Mouse (Mus musculus) heart, embryonic 14.5 days (tissue): ENCODE measurements around the gene Tbxas1. TPM values are rescaled to one million over a fixed set of nuclear protein-coding genes. Genes with fewer than 3 reads are reported as not detected.

Experiments used
- ATAC-seq: fragments of 200-750 bp; cut with Nextera tagmentation; 2 replicates; pipeline ENCODE4 v1.8.0; 2017; ENCODE audit warnings: low read depth, moderate TSS enrichment; ENCODE audit not compliant: insufficient number of reproducible peaks, insufficient read depth, low FRiP score
- H3K27ac ChIP-seq, 2 experiments: fragments of 200-500 bp in 1 of 2; fragments of 300-500 bp in 1 of 2; sonication (generic) in 1 of 2; replicated peaks in 1 of 2; 2 replicates each; pipeline ENCODE4 v1.5.1; 2012 to 2014; ENCODE audit warnings: low read depth in 2 of 2, low read length in 2 of 2, control low read depth in 1 of 2, mild to moderate bottlenecking in 1 of 2, mixed read lengths in 1 of 2; ENCODE audit not compliant: control insufficient read depth in 1 of 2, insufficient read depth in 1 of 2
- H3K27me3 ChIP-seq: fragments of 300-500 bp; sonication (generic); 2 replicates; pipeline ENCODE4 v1.6.1; 2014; ENCODE audit warnings: mild to moderate bottlenecking, low read length, control low read depth; ENCODE audit not compliant: control insufficient read depth, insufficient read depth
- H3K36me3 ChIP-seq: fragments of 300-500 bp; sonication (generic); 2 replicates; pipeline ENCODE4 v1.6.1; 2014; ENCODE audit warnings: mild to moderate bottlenecking, control low read depth, low read length, mixed read lengths; ENCODE audit not compliant: control insufficient read depth, insufficient read depth
- H3K4me1 ChIP-seq, 2 experiments: fragments of 200-500 bp in 1 of 2; fragments of 300-500 bp in 1 of 2; sonication (generic) in 1 of 2; 2 replicates each; pipeline ENCODE4 v1.6.1; 2012 to 2014; ENCODE audit warnings: low read length in 2 of 2, control low read depth in 1 of 2, mixed read lengths in 1 of 2; ENCODE audit not compliant: control insufficient read depth in 2 of 2, insufficient read depth in 2 of 2
- H3K4me2 ChIP-seq: fragments of 300-500 bp; sonication (generic); 2 replicates; pipeline ENCODE4 v1.6.1; 2014; ENCODE audit warnings: mild to moderate bottlenecking, low read length
- H3K4me3 ChIP-seq, 2 experiments: fragments of 200-500 bp in 1 of 2; fragments of 300-500 bp in 1 of 2; sonication (generic) in 1 of 2; 2 replicates each; pipeline ENCODE4 v1.5.1; 2012 to 2014; ENCODE audit warnings: low read length in 2 of 2, mild to moderate bottlenecking in 2 of 2, control low read depth in 1 of 2, low read depth in 1 of 2, moderate library complexity in 1 of 2; ENCODE audit not compliant: control insufficient read depth in 1 of 2, insufficient read depth in 1 of 2
- H3K9ac ChIP-seq: fragments of 300-500 bp; sonication (generic); 2 replicates; pipeline ENCODE4 v1.6.1; 2014; ENCODE audit warnings: mild to moderate bottlenecking, low read length
- H3K9me3 ChIP-seq: fragments of 300-500 bp; sonication (generic); 2 replicates; pipeline ENCODE4 v1.6.1; 2016; ENCODE audit warnings: low read length, control low read depth; ENCODE audit not compliant: control insufficient read depth
- WGBS: fragments of 180-500 bp; shearing (Covaris S2); extraction: QIAGEN DNeasy Blood & Tissue Kit; methylation state at CpG from one replicate; pipeline ENCODE4 v1.1.7; 2014; 5-methylcytosine and 5-hydroxymethylcytosine counted together
- polyA plus RNA-seq: library from polyadenylated mRNA; unstranded; fragments of >200 nt; fragmentation: Nextera tagmentation; extraction: Ambion mirVana; gene quantifications from 2 replicates; pipeline ENCODE4 v1.2.1, GENCODE M21; 2014

The Tbxas1 gene
- polyA plus RNA-seq, 1 experiment from 2014 or later, result 1.5 TPM

DNA sequence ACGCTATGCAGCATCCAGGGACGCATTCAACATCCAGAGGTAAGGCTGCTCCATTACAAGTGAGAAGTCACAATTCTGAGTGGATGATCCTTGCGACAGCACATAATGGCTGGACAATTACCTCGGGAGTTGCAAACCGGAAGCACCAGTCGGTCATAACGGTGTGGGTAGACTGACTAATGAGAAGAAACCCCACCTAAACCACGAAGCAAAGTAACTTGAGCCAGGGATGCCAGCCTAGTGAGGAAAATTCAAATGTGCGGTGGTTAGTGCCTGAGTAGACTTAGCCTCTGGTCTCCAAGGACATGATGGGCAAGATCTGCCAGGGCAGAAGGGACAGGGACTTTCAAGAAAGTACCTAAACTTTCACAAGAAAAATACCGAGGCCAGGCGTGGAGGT is 142.7 kb downstream of the Tbxas1 start:
- ATAC-seq, result no peak
- Histone ChIP-seq H3K4me3 (no peak overlapping the region), H3K27me3 (no peaks in the 10 kb centered on the region), H3K4me2 (no peak overlapping the region), H3K27ac (no peak overlapping the region), H3K9ac (no peak overlapping the region), H3K4me1 (peaks cover 5 to 17% of the 10 kb centered on the region in 2 experiments), H3K36me3 (no peaks in the 10 kb centered on the region), H3K9me3 (peaks cover 2% of the 10 kb centered on the region)
- WGBS, result 59% methylated on average over 11 of the region's 11 CpGs

DNA sequence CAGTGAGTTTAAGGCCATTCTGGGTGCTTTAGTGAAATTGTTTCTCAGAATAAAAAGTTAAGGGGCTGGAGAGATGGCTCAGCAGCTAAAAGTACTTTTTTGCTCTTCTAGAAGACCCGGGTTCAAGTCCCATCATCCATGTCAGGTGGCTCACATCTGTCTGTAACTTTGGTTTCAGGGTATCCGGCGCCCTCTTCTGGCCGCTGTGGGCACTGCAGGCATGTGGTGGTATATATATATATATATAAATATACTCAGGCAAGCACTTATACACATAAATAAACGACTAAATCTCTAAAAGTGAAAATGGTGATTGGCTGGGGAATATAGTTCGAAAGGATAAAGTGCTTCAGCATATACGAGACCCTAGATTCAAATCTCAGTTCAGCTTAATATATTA is 143.6 kb downstream of the Tbxas1 start:
- Histone ChIP-seq H3K27me3 (no peaks in the 10 kb centered on the region), H3K4me2 (no peak overlapping the region), H3K27ac (no peak overlapping the region), H3K4me3 (no peak overlapping the region), H3K36me3 (no peaks in the 10 kb centered on the region), H3K4me1 (peaks cover 5 to 21% of the 10 kb centered on the region in 2 experiments), H3K9me3 (no peaks in the 10 kb centered on the region), H3K9ac (no peak overlapping the region)
- 66% methylated on average over 7 of the region's 7 CpGs for WGBS
- no peak for ATAC-seq

- no peaks in the 10 kb centered on the region for H3K9me3 ChIP-seq
- H3K27ac ChIP-seq, result no peak overlapping the region
- WGBS, result 32% methylated on average over 5 of the region's 5 CpGs
- no peak overlapping the region for H3K4me3 ChIP-seq
- no peak overlapping the region for H3K9ac ChIP-seq
- no peaks in the 10 kb centered on the region for H3K27me3 ChIP-seq
- H3K4me2 ChIP-seq, result no peak overlapping the region
- no peak for ATAC-seq
- peaks cover 5 to 21% of the 10 kb centered on the region in 2 experiments for H3K4me1 ChIP-seq
- no peaks in the 10 kb centered on the region for H3K36me3 ChIP-seq
Observed at GRCm38 (mm10) chr6:39019219-39019618, 144.0 kb downstream of the Tbxas1 start.

- 57% methylated on average over 1 of the region's 1 CpGs for WGBS
- H3K9me3 ChIP-seq, result no peaks in the 10 kb centered on the region
- no peak overlapping the region for H3K4me2 ChIP-seq
- H3K27ac ChIP-seq, result no peak overlapping the region
- H3K9ac ChIP-seq, result no peak overlapping the region
- H3K4me1 ChIP-seq, result peaks cover 10 to 30% of the 10 kb centered on the region in 2 experiments
- no peak for ATAC-seq
- no peak overlapping the region for H3K4me3 ChIP-seq
- H3K36me3 ChIP-seq, result no peaks in the 10 kb centered on the region
- H3K27me3 ChIP-seq, result no peaks in the 10 kb centered on the region
Observed at GRCm38 (mm10) chr6:39021909-39022308, 146.7 kb downstream of the Tbxas1 start.

DNA sequence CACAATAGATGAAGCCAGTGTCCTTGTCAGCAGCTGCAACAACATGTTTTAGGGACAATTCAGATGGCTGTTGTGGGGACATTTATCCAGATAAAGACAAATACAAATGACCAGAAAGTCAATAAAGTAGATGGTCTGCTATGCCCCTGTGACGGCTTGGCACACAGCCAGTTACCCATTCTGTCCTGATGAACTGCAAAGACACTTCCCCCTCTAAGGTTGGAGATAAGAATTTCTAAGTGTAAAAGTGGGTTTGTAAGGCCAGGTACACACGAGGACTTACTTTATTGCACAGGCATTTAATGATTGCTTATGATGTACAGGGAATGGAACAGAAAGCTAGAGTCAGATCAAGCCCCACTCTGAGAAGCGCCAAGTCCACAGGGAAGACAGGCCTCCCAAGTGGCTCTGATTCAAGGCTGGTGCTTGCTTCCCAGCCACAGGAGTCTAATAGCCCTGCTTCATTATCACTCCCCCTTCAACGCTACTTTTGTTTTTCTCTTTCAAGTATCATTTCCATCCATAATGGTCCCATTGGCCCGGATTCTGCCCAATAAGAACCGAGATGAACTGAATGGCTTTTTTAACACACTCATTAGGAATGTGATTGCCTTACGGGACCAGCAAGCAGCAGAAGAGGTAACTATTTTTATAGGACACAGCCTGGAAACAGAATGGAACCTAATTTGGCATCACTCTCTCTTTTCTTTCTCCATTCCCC is 147.4 kb downstream of the Tbxas1 start:
- Histone ChIP-seq H3K9ac (no peak overlapping the region), H3K9me3 (no peaks in the 10 kb centered on the region), H3K4me1 (peaks cover 10 to 27% of the 10 kb centered on the region in 2 experiments), H3K4me2 (no peak overlapping the region), H3K27me3 (no peaks in the 10 kb centered on the region), H3K36me3 (no peaks in the 10 kb centered on the region), H3K27ac (no peak overlapping the region), H3K4me3 (no peak overlapping the region)
- WGBS, result 43% methylated on average over 7 of the region's 7 CpGs
- no peak for ATAC-seq

GRCm38 (mm10) chr6:39024631-39025030 is 149.4 kb downstream of the Tbxas1 start:
- Histone ChIP-seq H3K4me1 (peaks cover 5 to 21% of the 10 kb centered on the region in 2 experiments), H3K4me2 (no peak overlapping the region), H3K27me3 (no peaks in the 10 kb centered on the region), H3K36me3 (no peaks in the 10 kb centered on the region), H3K27ac (no peak overlapping the region; a peak in 1 of 4 replicates), H3K9ac (no peak overlapping the region), H3K4me3 (no peak overlapping the region), H3K9me3 (no peaks in the 10 kb centered on the region)
- ATAC-seq, result no peak
- WGBS, result 68% methylated on average over 4 of the region's 4 CpGs

GRCm38 (mm10) chr6:39025038-39025437 is 149.8 kb downstream of the Tbxas1 start:
- Histone ChIP-seq H3K4me1 (peaks cover 5 to 21% of the 10 kb centered on the region in 2 experiments), H3K27me3 (no peaks in the 10 kb centered on the region), H3K9me3 (no peaks in the 10 kb centered on the region), H3K27ac (no peak overlapping the region; a peak in 1 of 4 replicates), H3K36me3 (no peaks in the 10 kb centered on the region), H3K4me2 (no peak overlapping the region), H3K4me3 (no peak overlapping the region), H3K9ac (no peak overlapping the region)
- ATAC-seq, result no peak
- 29% methylated on average over 7 of the region's 7 CpGs for WGBS

- 70% methylated on average over 4 of the region's 4 CpGs for WGBS
- no peak overlapping the region for H3K9ac ChIP-seq
- no peak overlapping the region for H3K4me2 ChIP-seq
- H3K36me3 ChIP-seq, result no peaks in the 10 kb centered on the region
- H3K4me3 ChIP-seq, result no peak overlapping the region
- ATAC-seq, result no peak
- no peak overlapping the region for H3K27ac ChIP-seq
- no peaks in the 10 kb centered on the region for H3K4me1 ChIP-seq
- no peaks in the 10 kb centered on the region for H3K9me3 ChIP-seq
- no peaks in the 10 kb centered on the region for H3K27me3 ChIP-seq
Observed at GRCm38 (mm10) chr6:39030714-39031113, 155.5 kb downstream of the Tbxas1 start.
